Mouse (Mus musculus): ENCODE measurements at regions not wholly inside any gene's neighbourhood (a gene's known extent, or its start where the extent isn't known, plus 50 kb on each side); places are given as distances from the start of the nearest gene placed in this dataset.

DNA sequence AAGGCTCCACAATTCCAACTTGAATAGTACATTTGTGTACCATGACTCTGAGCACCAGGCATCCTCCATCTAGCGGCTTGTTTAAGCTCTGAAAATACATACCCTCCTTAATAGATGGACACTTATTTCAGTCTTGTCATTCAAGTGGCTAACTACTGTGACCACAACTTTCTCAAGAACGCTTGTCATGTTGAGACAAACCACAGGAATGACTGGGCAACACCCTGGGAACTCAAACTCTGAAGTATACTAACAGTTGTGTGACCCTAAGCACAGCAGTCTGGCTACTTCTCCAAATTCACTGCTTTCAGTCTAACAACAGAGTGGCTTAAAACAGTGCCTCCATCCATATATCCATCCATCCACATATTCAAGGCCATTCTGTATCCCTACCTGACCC lies 380.4 kb upstream of the Thbs1 start:
- DNase-seq, result no peak

- no peak for DNase-seq
These were observed 369.3 kb upstream of the Thbs1 start for GRCm38 (mm10) chr2:117742413-117742812.

DNA sequence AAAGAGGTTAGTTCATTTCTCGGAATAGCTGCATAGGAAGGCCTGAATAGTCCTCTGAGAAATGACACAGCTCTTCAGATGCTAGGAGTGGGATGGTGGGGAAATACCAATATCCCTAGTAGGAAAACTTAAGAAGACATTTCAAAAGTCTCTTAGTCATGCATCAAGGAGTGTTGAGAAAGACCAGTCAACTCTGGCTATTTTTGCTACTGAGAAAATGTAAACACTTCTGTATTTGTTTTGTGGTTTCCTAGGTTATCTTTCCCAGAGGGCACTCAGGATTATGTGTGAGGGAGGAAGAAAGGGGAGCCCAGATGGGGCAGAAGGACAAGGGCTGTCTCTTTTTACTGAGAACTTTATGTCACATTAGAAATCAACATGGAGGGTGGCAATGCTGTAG lies 367.8 kb upstream of the Thbs1 start:
- DNase-seq, result no peak

GRCm38 (mm10) chr2:117745767-117746166 lies 365.9 kb upstream of the Thbs1 start:
- DNase-seq, result no peak

- no peak for DNase-seq
These were observed 364.5 kb upstream of the Thbs1 start for GRCm38 (mm10) chr2:117747136-117747535.

DNA sequence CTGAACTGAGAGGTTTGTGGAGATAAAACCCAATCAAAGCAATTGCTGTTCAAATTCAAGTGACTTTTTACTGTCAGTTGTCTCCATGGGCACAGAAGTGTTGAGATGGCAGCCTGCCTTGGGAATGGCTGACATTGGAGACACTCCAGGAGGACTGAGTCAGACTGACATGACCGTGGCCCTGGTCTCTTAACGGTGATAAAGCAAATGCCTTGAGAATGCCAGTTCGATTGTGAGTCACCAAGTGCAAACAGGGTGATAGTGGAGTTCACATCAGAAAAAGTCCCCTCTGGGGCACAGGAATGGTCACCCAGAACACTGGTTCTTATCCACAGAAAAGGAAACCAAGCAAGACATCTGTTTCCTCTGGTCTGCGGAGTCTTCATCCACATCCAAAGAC lies 362.8 kb upstream of the Thbs1 start:
- no peak for DNase-seq

DNA sequence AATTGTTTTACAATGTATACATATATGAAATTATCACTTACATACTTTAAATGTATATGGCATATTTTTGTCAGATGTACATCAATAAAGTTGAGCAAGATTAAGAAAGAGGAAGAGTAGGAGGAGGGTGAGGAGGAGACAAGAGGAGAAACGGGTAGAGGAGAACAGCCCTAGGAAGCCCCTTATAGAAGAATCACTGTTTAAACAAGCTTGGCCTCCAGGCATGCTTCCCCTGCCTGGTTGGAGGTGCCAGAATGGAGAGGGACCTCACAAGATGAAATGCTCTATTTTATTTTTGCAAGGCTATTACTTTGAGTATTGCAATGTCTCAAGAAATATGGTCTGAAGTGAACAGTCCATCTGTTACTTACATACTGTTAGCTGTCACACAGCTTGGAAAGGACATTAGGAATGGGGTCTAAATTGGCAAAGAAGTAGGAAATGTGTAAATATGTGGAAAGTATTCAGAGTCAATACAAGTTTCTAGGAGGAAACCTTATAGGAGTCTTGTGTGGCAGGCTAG lies 352.1 kb upstream of the Thbs1 start:
- DNase-seq, result no peak

DNA sequence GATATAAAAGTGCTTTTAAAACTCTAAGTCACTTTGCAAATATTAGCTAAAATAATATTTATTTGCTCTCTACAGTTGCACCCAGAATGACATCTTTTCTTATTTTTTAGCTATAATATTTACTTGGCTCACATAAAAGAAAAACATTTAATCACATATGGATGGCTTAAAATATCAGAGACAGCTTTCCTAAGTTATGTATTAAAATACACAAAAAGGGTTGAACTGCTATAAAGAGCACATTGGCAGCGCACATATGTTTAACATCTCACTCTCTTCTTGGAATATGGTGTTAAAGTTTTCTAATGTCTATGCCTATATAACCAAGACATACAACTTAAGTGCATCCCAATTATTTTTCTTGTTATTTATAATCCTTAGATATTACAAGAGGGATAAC lies 348.0 kb upstream of the Thbs1 start:
- DNase-seq, result no peak

GRCm38 (mm10) chr2:117765572-117765971 lies 346.1 kb upstream of the Thbs1 start:
- DNase-seq, result no peak

DNA sequence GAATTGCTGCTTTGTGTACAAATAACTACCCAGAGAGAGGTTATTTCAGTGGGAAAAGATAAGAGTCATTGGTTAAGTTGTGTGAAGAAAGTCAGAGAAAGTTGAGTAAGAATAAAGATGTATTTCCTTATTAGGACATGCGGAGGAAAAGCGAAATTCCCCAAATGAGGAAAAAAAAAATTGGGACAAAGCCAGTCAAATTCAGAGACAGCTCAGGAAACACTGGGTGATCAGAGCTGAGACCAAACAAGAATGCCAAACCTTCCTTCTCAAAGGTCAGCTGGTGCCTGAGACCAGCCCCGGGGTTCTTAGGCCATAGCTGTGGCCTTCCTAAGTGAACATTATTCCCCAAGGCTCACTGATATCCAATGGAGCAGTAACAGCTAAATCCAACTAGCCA lies 345.2 kb upstream of the Thbs1 start:
- no peak for DNase-seq

DNA sequence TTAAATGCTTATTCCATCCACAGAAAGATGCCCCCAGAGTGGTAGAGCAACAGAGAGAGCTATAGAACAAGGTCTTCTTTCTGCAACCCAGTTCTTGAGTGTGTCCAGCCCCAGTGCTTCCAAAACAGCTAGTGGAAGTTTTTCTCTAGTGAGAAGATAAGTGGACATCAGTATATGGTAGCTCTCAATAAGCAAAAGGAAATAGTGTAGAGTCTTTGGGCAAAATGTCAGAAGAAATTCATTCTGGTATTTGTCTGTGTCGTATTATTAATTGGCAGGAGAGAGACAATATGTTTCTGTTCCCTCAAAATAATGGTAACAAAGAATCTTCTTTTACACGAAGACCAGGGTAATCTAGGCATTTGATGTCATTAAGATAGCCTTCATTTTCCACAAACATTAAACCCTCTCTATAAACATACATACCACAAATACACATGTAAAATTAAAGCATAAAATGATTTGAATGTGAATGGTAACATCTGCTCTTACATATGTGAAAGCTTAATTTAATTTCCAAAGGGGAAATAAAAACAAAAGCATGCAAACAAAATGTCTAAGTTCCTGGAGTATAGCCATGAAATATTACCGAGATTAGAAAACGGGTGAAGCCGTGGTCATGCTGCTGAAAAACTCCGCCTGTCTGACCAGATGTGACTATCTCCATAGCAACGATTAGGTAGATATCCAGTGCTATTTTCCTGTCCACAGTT lies 342.1 kb upstream of the Thbs1 start:
- no peak for DNase-seq

DNA sequence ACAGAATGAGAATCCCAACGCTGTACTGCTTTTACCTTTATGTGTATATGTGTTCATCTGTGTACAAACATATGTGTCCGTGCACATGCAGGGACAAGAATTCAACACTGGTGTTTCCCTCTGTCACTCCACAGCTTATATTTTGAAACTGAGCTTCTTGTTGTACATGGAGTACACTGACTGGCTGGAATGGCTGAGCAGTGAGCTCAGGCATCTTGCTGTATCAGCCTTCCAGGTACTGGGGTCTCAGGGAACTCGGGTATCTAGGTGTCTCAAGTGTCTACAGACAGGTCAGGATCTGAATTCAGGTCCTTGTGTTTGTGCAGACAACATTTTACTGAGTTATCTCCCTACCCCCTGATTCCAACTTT lies 341.6 kb upstream of the Thbs1 start:
- no peak for DNase-seq

DNA sequence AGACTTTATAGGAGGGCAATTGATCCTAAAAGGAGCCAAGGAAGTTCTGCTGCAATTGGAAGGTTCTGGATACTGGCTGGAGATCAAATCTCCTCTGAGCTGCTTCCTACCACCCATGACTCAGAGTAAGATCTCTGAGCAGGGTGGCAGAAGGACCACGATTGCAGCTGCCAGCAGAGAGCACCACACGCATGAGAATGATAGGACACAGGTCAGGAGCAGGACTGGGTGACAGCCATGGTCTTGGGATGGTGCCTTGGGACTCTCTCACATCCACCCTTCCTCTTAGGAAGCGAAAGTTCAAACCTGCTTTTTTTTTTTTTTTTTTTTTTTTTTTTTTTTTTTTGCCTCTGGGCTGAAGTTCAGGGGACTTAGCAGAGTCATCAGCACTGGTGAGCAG lies 331.4 kb upstream of the Thbs1 start:
- DNase-seq, result no peak

- DNase-seq, result no peak
These were observed 330.9 kb upstream of the Thbs1 start for GRCm38 (mm10) chr2:117780816-117781215.

GRCm38 (mm10) chr2:117787321-117787720 lies 324.4 kb upstream of the Thbs1 start:
- no peak for DNase-seq

GRCm38 (mm10) chr2:117794285-117794684 lies 317.4 kb upstream of the Thbs1 start:
- DNase-seq, result no peak

DNA sequence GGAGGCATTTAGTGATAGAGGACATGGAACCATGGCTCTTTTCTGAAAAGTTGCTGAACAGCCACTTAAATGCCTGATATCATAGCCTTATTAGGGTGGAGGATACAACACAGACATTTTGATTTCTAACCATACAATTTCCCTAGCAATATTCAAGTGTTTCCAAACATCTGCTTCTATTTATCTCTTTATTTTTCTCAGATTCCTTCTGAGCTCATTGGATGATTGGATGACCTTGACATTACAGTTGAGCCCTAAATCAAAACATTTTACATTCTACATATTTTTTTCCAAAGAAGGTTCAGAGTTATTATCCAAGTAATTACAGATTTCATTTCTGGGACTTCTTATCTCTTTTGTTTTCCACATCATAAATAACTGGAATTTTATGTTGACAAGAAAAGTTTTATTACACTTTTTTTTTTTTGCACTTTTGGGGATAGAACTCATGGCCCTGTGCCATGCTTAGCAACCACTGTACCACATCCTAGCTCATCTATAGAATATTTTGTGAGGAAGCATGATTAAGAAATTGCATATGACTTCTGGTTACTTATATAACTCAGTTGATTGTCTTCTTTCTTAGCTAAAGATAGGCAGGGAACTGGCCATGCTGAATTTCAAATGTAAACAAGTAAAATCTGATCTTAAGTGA lies 309.6 kb upstream of the Thbs1 start:
- no peak for DNase-seq

GRCm38 (mm10) chr2:117802686-117803085 lies 309.0 kb upstream of the Thbs1 start:
- no peak for DNase-seq

- DNase-seq, result no peak
These were observed 307.0 kb upstream of the Thbs1 start for GRCm38 (mm10) chr2:117804686-117805085.

DNA sequence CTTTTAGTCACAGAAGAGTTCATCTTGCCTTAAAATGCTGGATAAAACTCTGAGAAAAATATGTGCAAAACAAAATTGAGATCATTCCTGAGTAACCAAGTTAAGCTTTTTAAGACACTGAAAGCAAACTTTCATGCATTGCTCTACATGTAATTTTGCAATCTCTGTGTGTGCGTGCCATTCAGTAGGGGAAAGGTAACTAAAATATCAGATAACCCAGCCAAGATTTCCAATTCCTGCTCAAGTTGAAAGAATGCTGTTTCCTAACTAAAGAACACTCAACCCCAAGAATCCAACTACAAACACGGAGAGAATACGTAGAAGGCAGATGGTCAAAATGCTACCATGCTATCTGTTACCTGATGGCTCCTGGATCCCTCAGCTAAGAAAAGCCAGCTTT lies 304.6 kb upstream of the Thbs1 start:
- DNase-seq, result no peak

DNA sequence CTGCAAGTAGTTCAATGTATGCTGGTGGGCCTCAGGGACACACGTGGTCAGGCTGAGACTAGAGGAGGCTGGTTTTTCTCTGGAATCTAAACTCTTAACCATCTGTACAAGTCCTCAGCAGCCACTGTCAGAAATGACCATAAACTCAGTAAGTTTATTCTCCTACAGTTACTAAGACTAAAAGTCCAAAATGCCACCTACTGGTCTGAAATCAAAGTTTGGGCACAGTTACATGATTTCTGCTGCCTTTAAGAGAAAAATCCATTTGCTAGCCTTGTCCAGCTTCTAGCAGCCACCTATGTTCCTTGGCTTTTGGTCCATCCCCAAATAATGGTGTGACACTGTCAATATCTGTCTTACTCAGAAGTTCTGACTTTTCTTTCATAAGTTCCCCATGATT lies 300.2 kb upstream of the Thbs1 start:
- no peak for DNase-seq

DNA sequence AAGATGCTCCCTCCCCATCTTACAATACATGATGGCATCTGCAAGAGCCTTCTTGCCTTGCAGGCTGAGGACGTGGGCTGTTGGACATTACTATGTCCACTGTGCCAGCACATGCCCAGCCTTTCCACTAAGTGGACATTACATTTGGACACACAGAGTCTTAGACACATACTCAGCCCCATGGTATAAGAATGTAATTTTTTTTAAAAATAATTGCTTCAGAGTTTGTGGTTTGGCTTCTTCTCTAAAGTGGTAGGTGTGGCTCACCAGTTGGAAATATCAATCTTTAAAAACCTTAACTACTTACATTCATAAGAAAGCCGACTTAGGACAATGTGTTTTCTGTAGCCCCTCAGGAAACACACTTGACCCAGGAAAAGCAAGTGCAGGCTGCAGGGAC lies 299.7 kb upstream of the Thbs1 start:
- DNase-seq, result no peak

GRCm38 (mm10) chr2:117819701-117820225 lies 291.9 kb upstream of the Thbs1 start:
- no peak for DNase-seq

- no peak for DNase-seq
These were observed 291.0 kb upstream of the Thbs1 start for GRCm38 (mm10) chr2:117820708-117821107.

DNA sequence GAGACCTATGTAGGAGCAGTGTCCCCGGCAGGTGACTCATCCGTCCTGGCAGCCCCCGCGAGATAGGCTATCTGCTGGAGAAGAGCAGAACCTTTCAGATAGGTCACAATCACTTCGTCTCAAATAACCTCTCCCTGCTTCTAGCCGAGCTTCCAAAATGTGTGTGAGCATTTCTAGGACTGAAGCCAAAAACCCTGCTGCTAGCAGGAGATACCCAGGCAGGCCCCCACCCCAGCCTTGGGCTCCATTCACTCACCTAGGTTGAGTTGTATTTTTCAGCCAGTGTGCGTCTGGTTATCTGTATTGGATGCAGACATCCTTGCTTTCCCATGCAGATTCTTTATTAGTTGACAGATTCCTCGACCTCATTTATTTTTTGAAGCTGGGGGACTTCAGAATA lies 286.6 kb upstream of the Thbs1 start:
- DNase-seq, result no peak
